Mouse (Mus musculus) liver, embryonic 16.5 days (tissue): ENCODE measurements around the gene Fchsd2. TPM values are rescaled to one million over a fixed set of nuclear protein-coding genes. Genes with fewer than 3 reads are reported as not detected.
"Not testable (repeated sequence)": the region's sequence is repeated elsewhere in the genome, so short reads cannot be mapped to it uniquely, and the experiment has no call there.

Experiments
- ATAC-seq: fragments of 200-750 bp; cut with Nextera tagmentation; 2 replicates; pipeline ENCODE4 v1.8.0; 2017; ENCODE audit warnings: low read depth, mild to moderate bottlenecking, moderate number of reproducible peaks, moderate library complexity
- H3K27ac ChIP-seq: fragments of 300-500 bp; sonication (generic); 2 replicates; pipeline ENCODE4 v1.5.1; 2014; ENCODE audit warnings: mild to moderate bottlenecking, low read length
- H3K27me3 ChIP-seq: fragments of 300-500 bp; sonication (generic); 2 replicates; pipeline ENCODE4 v1.6.1; 2014; ENCODE audit warnings: low read depth, low read length, mixed read lengths; ENCODE audit not compliant: control insufficient read depth, insufficient read depth
- H3K36me3 ChIP-seq: fragments of 300-500 bp; sonication (generic); 2 replicates; pipeline ENCODE4 v1.6.1; 2014; ENCODE audit warnings: mild to moderate bottlenecking; ENCODE audit not compliant: control insufficient read depth, insufficient read depth
- H3K4me1 ChIP-seq: fragments of 300-500 bp; sonication (generic); 2 replicates; pipeline ENCODE4 v1.6.1; 2014; ENCODE audit warnings: low read depth, low read length, mixed read lengths; ENCODE audit not compliant: control insufficient read depth
- H3K4me2 ChIP-seq: fragments of 300-500 bp; sonication (generic); 2 replicates; pipeline ENCODE4 v1.6.1; 2014; ENCODE audit warnings: low read depth, low read length, mixed read lengths
- H3K4me3 ChIP-seq: fragments of 300-500 bp; sonication (generic); 2 replicates; pipeline ENCODE4 v1.5.1; 2014; ENCODE audit warnings: low read depth, mild to moderate bottlenecking, low read length
- H3K9ac ChIP-seq: fragments of 300-500 bp; sonication (generic); 2 replicates; pipeline ENCODE4 v1.6.1; 2014; ENCODE audit warnings: low read depth, low read length
- H3K9me3 ChIP-seq: fragments of 300-500 bp; sonication (generic); replicated peaks from 2 replicates; pipeline ENCODE4 v1.6.1; 2016; ENCODE audit warnings: low read length; ENCODE audit not compliant: control insufficient read depth
- WGBS: fragments of 180-500 bp; shearing (Covaris S2); extraction: QIAGEN DNeasy Blood & Tissue Kit; methylation state at CpG from one replicate; pipeline ENCODE4 v1.1.7; 2014; ENCODE audit not compliant: insufficient replicate concordance; 5-methylcytosine and 5-hydroxymethylcytosine counted together
- polyA plus RNA-seq: library from polyadenylated mRNA; unstranded; fragments of >200 nt; fragmentation: Nextera tagmentation; extraction: Ambion mirVana; gene quantifications from 2 replicates; pipeline ENCODE4 v1.2.1, GENCODE M21; 2015

The Fchsd2 gene
- polyA plus RNA-seq, 1 experiment from 2014 or later = 5.9 TPM

DNA sequence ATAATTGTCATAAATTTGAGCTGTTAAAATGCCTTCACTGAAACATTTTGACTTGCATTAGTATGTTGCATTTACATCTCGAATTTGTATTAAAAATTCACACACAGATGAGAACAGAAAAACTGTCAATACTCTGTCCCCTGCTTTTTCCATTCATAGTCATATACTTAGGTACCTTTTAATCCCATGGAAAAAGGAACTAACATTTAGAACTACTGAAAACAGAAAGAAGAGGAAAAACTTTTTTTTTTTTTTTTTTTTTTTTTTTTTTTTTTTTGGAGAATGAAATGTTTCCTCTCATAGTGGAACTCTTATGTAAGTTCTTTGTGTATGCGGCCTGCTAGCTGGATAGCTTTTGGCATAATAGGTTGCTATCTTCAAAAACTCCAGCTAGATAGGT is 51.6 kb downstream of the Fchsd2 start:
- Histone ChIP-seq H3K4me1 (no peaks in the 10 kb centered on the region), H3K9me3 (no peaks in the 10 kb centered on the region), H3K4me2 (no peak overlapping the region), H3K36me3 (no peaks in the 10 kb centered on the region), H3K27me3 (no peaks in the 10 kb centered on the region), H3K4me3 (no peak overlapping the region), H3K27ac (no peak overlapping the region), H3K9ac (no peak overlapping the region)
- ATAC-seq = no peak
- WGBS = 54% methylated on average over 2 of the region's 2 CpGs

- WGBS = 47% methylated on average over 3 of the region's 3 CpGs
- Histone ChIP-seq H3K4me2 (no peak overlapping the region), H3K9me3 (no peaks in the 10 kb centered on the region), H3K4me3 (no peak overlapping the region), H3K36me3 (no peaks in the 10 kb centered on the region), H3K9ac (no peak overlapping the region), H3K27ac (no peak overlapping the region), H3K4me1 (no peaks in the 10 kb centered on the region), H3K27me3 (no peaks in the 10 kb centered on the region)
- no peak for ATAC-seq
Measured at GRCm38 (mm10) chr7:101149039-101149438, 56.4 kb downstream of the Fchsd2 start.

DNA sequence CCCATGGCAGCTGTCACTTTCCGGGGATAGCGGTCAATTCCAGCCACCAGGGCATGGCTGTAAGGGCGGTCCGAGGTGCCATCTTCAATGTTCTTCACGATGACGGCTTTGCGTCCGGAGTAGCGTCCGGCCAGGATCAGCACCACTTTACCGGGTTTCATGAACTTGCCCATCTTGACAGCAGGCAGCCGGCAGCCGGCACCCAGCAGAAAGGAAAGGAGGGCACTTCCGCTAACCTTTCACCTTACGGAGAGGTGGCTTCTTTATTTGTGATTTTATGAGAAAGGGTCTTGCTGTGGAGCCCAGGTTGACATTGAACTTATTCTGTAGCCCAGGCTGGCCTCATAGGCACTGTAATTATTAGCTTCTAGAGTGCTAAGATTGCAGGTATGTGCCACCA is 62.2 kb downstream of the Fchsd2 start:
- H3K9me3 ChIP-seq, H3K27me3 ChIP-seq, H3K4me2 ChIP-seq, H3K9ac ChIP-seq, H3K4me3 ChIP-seq, ATAC-seq, H3K27ac ChIP-seq, H3K4me1 ChIP-seq, H3K36me3 ChIP-seq: not testable (repeated sequence)
- WGBS = 84% methylated on average over 15 of the region's 15 CpGs

DNA sequence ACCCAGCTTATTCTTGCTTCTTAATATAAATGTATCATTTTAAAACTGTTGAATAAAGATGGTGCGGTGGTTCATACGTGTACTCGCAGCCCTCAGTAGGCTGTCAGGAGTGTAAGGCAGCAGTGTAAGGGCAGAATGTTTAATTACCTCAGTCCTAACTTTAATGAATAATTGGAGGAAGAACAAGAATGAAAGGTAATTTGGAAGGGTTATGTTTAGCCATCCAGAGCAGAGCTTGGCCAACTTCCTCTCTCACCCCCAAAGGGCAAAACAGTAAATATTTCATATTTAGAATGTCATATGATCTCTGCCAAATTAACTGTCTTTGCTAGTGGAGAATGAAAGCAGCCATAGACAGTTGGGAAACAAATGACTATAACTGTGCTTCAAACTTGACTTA is 62.6 kb downstream of the Fchsd2 start:
- Histone ChIP-seq H3K36me3 (no peaks in the 10 kb centered on the region), H3K27ac (no peak overlapping the region), H3K27me3 (no peaks in the 10 kb centered on the region), H3K4me2 (no peak overlapping the region), H3K4me1 (no peaks in the 10 kb centered on the region), H3K9ac (no peak overlapping the region), H3K4me3 (no peak overlapping the region), H3K9me3 (no peaks in the 10 kb centered on the region)
- WGBS = 85% methylated on average over 3 of the region's 3 CpGs
- no peak for ATAC-seq

DNA sequence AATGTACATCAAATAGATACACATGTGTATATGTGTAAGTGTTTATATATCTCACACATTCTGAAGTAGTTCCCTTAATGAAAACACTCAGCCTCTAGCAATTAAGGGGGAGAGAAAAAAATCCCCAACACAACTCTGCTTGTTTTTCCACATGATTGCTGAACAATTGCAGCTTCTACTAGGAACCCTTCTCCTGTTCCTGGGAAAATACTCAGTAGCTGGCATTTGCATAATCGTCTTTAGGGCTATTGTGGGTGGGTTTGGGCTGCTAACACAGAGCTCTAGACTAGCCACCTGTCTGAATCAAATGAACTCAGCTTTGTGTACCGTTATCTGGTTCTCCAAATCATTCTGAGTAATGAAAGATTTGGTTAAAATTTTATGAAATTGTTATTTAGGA is 67.6 kb downstream of the Fchsd2 start:
- no peak for ATAC-seq
- no peak overlapping the region for H3K4me2 ChIP-seq
- no peaks in the 10 kb centered on the region for H3K27me3 ChIP-seq

DNA sequence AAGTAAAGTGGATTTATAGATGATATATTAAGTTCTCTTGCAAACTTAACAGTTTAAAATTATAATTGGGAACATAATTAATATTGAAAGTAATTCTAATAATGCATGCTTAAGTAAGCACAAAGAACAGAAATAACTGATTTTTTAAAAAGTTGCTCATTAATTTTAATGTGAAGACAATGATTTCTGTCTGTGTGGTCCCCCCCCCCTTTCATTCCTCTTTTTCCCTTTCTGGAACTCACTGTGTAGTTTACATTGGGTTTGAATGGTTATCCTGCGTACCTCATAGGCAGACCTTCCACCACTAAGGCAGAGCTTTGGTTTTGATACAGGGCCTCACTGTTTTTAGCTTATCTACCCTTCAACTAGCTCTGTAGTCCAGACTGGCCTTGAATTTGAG is 70.1 kb downstream of the Fchsd2 start:
- Histone ChIP-seq H3K36me3 (no peaks in the 10 kb centered on the region), H3K4me1 (no peaks in the 10 kb centered on the region), H3K27ac (no peak overlapping the region), H3K9me3 (no peaks in the 10 kb centered on the region), H3K27me3 (no peaks in the 10 kb centered on the region), H3K4me2 (no peak overlapping the region), H3K9ac (no peak overlapping the region), H3K4me3 (no peak overlapping the region)
- WGBS = 81% methylated on average over 1 of the region's 1 CpGs
- ATAC-seq = no peak

More for the DNA sequence above, 67.6 kb downstream of the Fchsd2 start:
- no peaks in the 10 kb centered on the region for H3K36me3 ChIP-seq
- H3K27ac ChIP-seq = no peak overlapping the region
- H3K9me3 ChIP-seq = no peaks in the 10 kb centered on the region
- no peaks in the 10 kb centered on the region for H3K4me1 ChIP-seq
- WGBS = 60% methylated on average over 2 of the region's 2 CpGs
- H3K9ac ChIP-seq = no peak overlapping the region
- H3K4me3 ChIP-seq = no peak overlapping the region

- WGBS = 58% methylated on average over 4 of the region's 4 CpGs
- Histone ChIP-seq H3K4me1 (no peaks in the 10 kb centered on the region), H3K4me2 (no peak overlapping the region), H3K36me3 (no peaks in the 10 kb centered on the region), H3K27ac (no peak overlapping the region), H3K27me3 (no peaks in the 10 kb centered on the region), H3K4me3 (no peak overlapping the region), H3K9ac (no peak overlapping the region), H3K9me3 (no peaks in the 10 kb centered on the region)
- ATAC-seq = no peak
Measured at GRCm38 (mm10) chr7:101163878-101164277, 71.2 kb downstream of the Fchsd2 start.

GRCm38 (mm10) chr7:101166568-101166967 is 73.9 kb downstream of the Fchsd2 start:
- H3K27me3 ChIP-seq = no peaks in the 10 kb centered on the region
- H3K9ac ChIP-seq = no peak overlapping the region
- no peak overlapping the region for H3K27ac ChIP-seq
- ATAC-seq = 0 out of 2 replicates have a peak, but pooled peaks have one; percentile 24
- no peak overlapping the region for H3K4me2 ChIP-seq
- no peaks in the 10 kb centered on the region for H3K4me1 ChIP-seq
- no peak overlapping the region for H3K4me3 ChIP-seq
- H3K36me3 ChIP-seq = no peaks in the 10 kb centered on the region
- no peaks in the 10 kb centered on the region for H3K9me3 ChIP-seq
- 39% methylated on average over 2 of the region's 2 CpGs for WGBS

GRCm38 (mm10) chr7:101170482-101170881 is 77.8 kb downstream of the Fchsd2 start:
- H3K4me3 ChIP-seq = no peak overlapping the region
- H3K27me3 ChIP-seq = no peaks in the 10 kb centered on the region
- H3K36me3 ChIP-seq = no peaks in the 10 kb centered on the region
- H3K27ac ChIP-seq = no peak overlapping the region
- 68% methylated on average over 3 of the region's 3 CpGs for WGBS
- no peak overlapping the region for H3K9ac ChIP-seq
- no peak overlapping the region for H3K4me2 ChIP-seq
- no peaks in the 10 kb centered on the region for H3K4me1 ChIP-seq
- no peak for ATAC-seq
- H3K9me3 ChIP-seq = no peaks in the 10 kb centered on the region

GRCm38 (mm10) chr7:101171002-101171401 is 78.3 kb downstream of the Fchsd2 start:
- H3K4me2 ChIP-seq = no peak overlapping the region
- no peaks in the 10 kb centered on the region for H3K36me3 ChIP-seq
- no peak overlapping the region for H3K4me3 ChIP-seq
- no peak overlapping the region for H3K27ac ChIP-seq
- no peaks in the 10 kb centered on the region for H3K9me3 ChIP-seq
- no peak for ATAC-seq
- no peak overlapping the region for H3K9ac ChIP-seq
- H3K27me3 ChIP-seq = no peaks in the 10 kb centered on the region
- WGBS = 76% methylated on average over 1 of the region's 1 CpGs
- no peaks in the 10 kb centered on the region for H3K4me1 ChIP-seq
